Mouse (Mus musculus) C2C12 (cell line): ENCODE data around the gene Tulp2.

Experiments
- CEBPB ChIP-seq: IDR thresholded peaks from one replicate; pipeline ENCODE4 v1.6.1; 2011; ENCODE audit warnings: low read depth, mild to moderate bottlenecking, control low read depth, moderate library complexity
- CTCF ChIP-seq: IDR thresholded peaks from one replicate; pipeline ENCODE4 v1.5.1; 2011; ENCODE audit not compliant: control insufficient read depth, insufficient read depth, insufficient read length
- FOSL1 ChIP-seq: IDR thresholded peaks from one replicate; pipeline ENCODE4 v1.8.0; 2011; ENCODE audit warnings: mild to moderate bottlenecking, low read length; ENCODE audit not compliant: poor library complexity, insufficient read depth, severe bottlenecking
- MAX ChIP-seq: IDR thresholded peaks from one replicate; pipeline ENCODE4 v1.6.1; 2011; ENCODE audit warnings: mild to moderate bottlenecking, control low read depth
- MYOD1 ChIP-seq: IDR thresholded peaks from one replicate; pipeline ENCODE4 v1.6.1; 2011; ENCODE audit warnings: low read depth; ENCODE audit not compliant: control insufficient read depth, insufficient read length
- MYOG ChIP-seq: IDR thresholded peaks from one replicate; pipeline ENCODE4 v1.6.1; 2011; ENCODE audit not compliant: control insufficient read depth, insufficient read length; ENCODE audit errors: extremely low read depth
- USF1 ChIP-seq: IDR thresholded peaks from one replicate; pipeline ENCODE4 v1.6.1; 2011; ENCODE audit warnings: low read depth, mild to moderate bottlenecking, control low read depth, moderate library complexity

GRCm38 (mm10) chr7:45553990-45554389, 72.3 kb downstream of the Tulp2 start:
- TF ChIP-seq USF1 (no peak), CTCF (no peak), MYOD1 (no peak), FOSL1 (no peak), MAX (no peak), MYOG (no peak), CEBPB (no peak)
